Mouse (Mus musculus): ENCODE measurements around the gene Il9r. TPM values are rescaled to one million over a fixed set of nuclear protein-coding genes. Genes with fewer than 3 reads are reported as not detected.
"Not testable (repeated sequence)": the region's sequence is repeated elsewhere in the genome, so short reads cannot be mapped to it uniquely, and the experiment has no call there.

Il9r gene
- polyA plus RNA-seq, 2 experiments from 2014 or later, result 4.5 to 7.1 TPM

GRCm38 (mm10) chr11:32226124-32226871 lies 26.2 kb upstream of the Il9r start, which contains the start of gene Mpg:
TSS of gene Mpg (plus strand) at chr11:32226505.
- peak; percentile 87 for ATAC-seq

- no peak for ATAC-seq
These were observed 25.4 kb upstream of the Il9r start for GRCm38 (mm10) chr11:32225222-32226104.

GRCm38 (mm10) chr11:32224468-32225139 lies 24.5 kb upstream of the Il9r start:
- no peak for ATAC-seq

- no peak for ATAC-seq
These were observed 23.4 kb upstream of the Il9r start for GRCm38 (mm10) chr11:32223297-32223967.

- no peak for ATAC-seq
These were observed 22.6 kb upstream of the Il9r start for GRCm38 (mm10) chr11:32222570-32223194.

- no peak for ATAC-seq
These were observed 21.9 kb upstream of the Il9r start, which contains the start of gene Rhbdf1 for GRCm38 (mm10) chr11:32221951-32222409. TSS of gene Rhbdf1 (minus strand) at chr11:32222300.

GRCm38 (mm10) chr11:32221225-32221950 lies 21.3 kb upstream of the Il9r start:
- peak; percentile 8 for ATAC-seq

GRCm38 (mm10) chr11:32220607-32221224 lies 20.6 kb upstream of the Il9r start:
- no peak for ATAC-seq

- ATAC-seq, result no peak
These were observed 19.2 kb upstream of the Il9r start for GRCm38 (mm10) chr11:32219287-32219686.

GRCm38 (mm10) chr11:32218501-32219050 lies 18.5 kb upstream of the Il9r start:
- ATAC-seq, result no peak

- peak; percentile 67 for ATAC-seq
These were observed 16.8 kb upstream of the Il9r start for GRCm38 (mm10) chr11:32216851-32217250.

- no peak for ATAC-seq
These were observed 15.5 kb upstream of the Il9r start for GRCm38 (mm10) chr11:32215372-32216162.

GRCm38 (mm10) chr11:32210623-32211022 lies 10.5 kb upstream of the Il9r start:
- no peak for ATAC-seq

- ATAC-seq, result peak; percentile 99
These were observed 5.2 kb upstream of the Il9r start, which contains the start of gene Snrnp25 for GRCm38 (mm10) chr11:32205058-32205873. TSS of gene Snrnp25 (plus strand) at chr11:32205415.

- no peak for ATAC-seq
These were observed 2.0 kb upstream of the Il9r start for GRCm38 (mm10) chr11:32201922-32202685.

- ATAC-seq, result not testable (repeated sequence)
These were observed 913 bp upstream of the Il9r start for GRCm38 (mm10) chr11:32200992-32201391.

GRCm38 (mm10) chr11:32199230-32199629 lies 849 bp downstream of the Il9r start:
- no peak for ATAC-seq

Data from activated CD4-positive, CD25-positive, alpha-beta regulatory T cell, adult 4 months (primary cell).